Mouse (Mus musculus): ENCODE measurements at regions not wholly inside any gene's neighbourhood (a gene's known extent, or its start where the extent isn't known, plus 50 kb on each side); places are given as distances from the start of the nearest gene placed in this dataset.
A peak's percentile ranks its signal among the peaks of the same experiment; 100 is the strongest.

- no peaks in the 10 kb centered on the region for H3K36me3 ChIP-seq (replicated peaks; ENCODE audit: control insufficient read depth, insufficient read depth, low read depth)
- H3K9me3 ChIP-seq (ENCODE audit: control insufficient read depth, low read length), result no peaks in the 10 kb centered on the region
- DNase-seq (ENCODE audit: low read depth in 3 of 3, low spot score in 3 of 3), result no peak
- H3K9ac ChIP-seq (replicated peaks), result no peak overlapping the region
- no peak for TF ChIP-seq CTCF (IDR thresholded peaks at IDR 0.05; ENCODE audit: low read depth)
- no peak for TF ChIP-seq EP300 (IDR thresholded peaks at IDR 0.05; ENCODE audit: low read depth)
- no peaks in the 10 kb centered on the region for H3K4me1 ChIP-seq (replicated peaks; ENCODE audit: control insufficient read depth in 2 of 2, insufficient read depth in 2 of 2, low read length in 1 of 2)
- H3K27ac ChIP-seq, result no peak overlapping the region
- WGBS (ENCODE audit: insufficient replicate concordance), result 62% methylated on average over 5 of the region's 5 CpGs
- H3K27me3 ChIP-seq (ENCODE audit: control insufficient read depth, insufficient read depth, low read length), result no peaks in the 10 kb centered on the region
- no peak overlapping the region for H3K4me3 ChIP-seq (ENCODE audit: insufficient read depth in 1 of 2, low read depth in 2 of 2, low read length in 2 of 2)
- ATAC-seq (ENCODE audit: insufficient read depth), result no peak
- H3K4me2 ChIP-seq (ENCODE audit: low read depth), result no peak overlapping the region
Observed at GRCm38 (mm10) chr7:133234326-133234725, 110.2 kb upstream of the Ctbp2 start.

- no peaks in the 10 kb centered on the region for H3K9me3 ChIP-seq (ENCODE audit: control insufficient read depth, low read length)
- no peaks in the 10 kb centered on the region for H3K27me3 ChIP-seq (ENCODE audit: control insufficient read depth, insufficient read depth, low read length)
- TF ChIP-seq EP300 (IDR thresholded peaks at IDR 0.05; ENCODE audit: low read depth), result no peak
- no peak for TF ChIP-seq CTCF (IDR thresholded peaks at IDR 0.05; ENCODE audit: low read depth)
- no peak overlapping the region for H3K9ac ChIP-seq (replicated peaks)
- no peak overlapping the region for H3K4me3 ChIP-seq (ENCODE audit: insufficient read depth in 1 of 2, low read depth in 2 of 2, low read length in 2 of 2)
- H3K4me1 ChIP-seq (replicated peaks; ENCODE audit: control insufficient read depth in 2 of 2, insufficient read depth in 2 of 2, low read length in 1 of 2), result no peaks in the 10 kb centered on the region
- ATAC-seq (ENCODE audit: insufficient read depth) (no peak), DNase-seq (ENCODE audit: low read depth in 3 of 3, low spot score in 3 of 3) (no peak)
- no peaks in the 10 kb centered on the region for H3K36me3 ChIP-seq (replicated peaks; ENCODE audit: control insufficient read depth, insufficient read depth, low read depth)
- H3K4me2 ChIP-seq (ENCODE audit: low read depth), result no peak overlapping the region
- WGBS (ENCODE audit: insufficient replicate concordance), result 70% methylated on average over 10 of the region's 10 CpGs
- no peak overlapping the region for H3K27ac ChIP-seq
Observed at GRCm38 (mm10) chr7:133232889-133233441, 108.8 kb upstream of the Ctbp2 start.

GRCm38 (mm10) chr7:133230806-133231205 is 106.7 kb upstream of the Ctbp2 start:
- Histone ChIP-seq H3K4me2 (ENCODE audit: low read depth) (no peak overlapping the region), H3K36me3 (replicated peaks; ENCODE audit: control insufficient read depth, insufficient read depth, low read depth) (no peaks in the 10 kb centered on the region), H3K27me3 (ENCODE audit: control insufficient read depth, insufficient read depth, low read length) (no peaks in the 10 kb centered on the region), H3K4me1 (replicated peaks; ENCODE audit: control insufficient read depth in 2 of 2, insufficient read depth in 2 of 2, low read length in 1 of 2) (no peaks in the 10 kb centered on the region), H3K9me3 (ENCODE audit: control insufficient read depth, low read length) (no peaks in the 10 kb centered on the region), H3K4me3 (ENCODE audit: insufficient read depth in 1 of 2, low read depth in 2 of 2, low read length in 2 of 2) (no peak overlapping the region), H3K9ac (replicated peaks) (no peak overlapping the region), H3K27ac (no peak overlapping the region)
- no peak for ATAC-seq (ENCODE audit: insufficient read depth)
- TF ChIP-seq EP300 (IDR thresholded peaks at IDR 0.05; ENCODE audit: low read depth), result no peak
- no peak for TF ChIP-seq CTCF (IDR thresholded peaks at IDR 0.05; ENCODE audit: low read depth)
- WGBS (ENCODE audit: insufficient replicate concordance), result 37% methylated on average over 3 of the region's 3 CpGs
- no peak for DNase-seq (ENCODE audit: low read depth in 3 of 3, low spot score in 3 of 3)

- Histone ChIP-seq H3K27ac (no peak overlapping the region), H3K4me3 (ENCODE audit: insufficient read depth in 1 of 2, low read depth in 2 of 2, low read length in 2 of 2) (no peak overlapping the region), H3K4me2 (ENCODE audit: low read depth) (no peak overlapping the region), H3K36me3 (replicated peaks; ENCODE audit: control insufficient read depth, insufficient read depth, low read depth) (no peaks in the 10 kb centered on the region), H3K9me3 (ENCODE audit: control insufficient read depth, low read length) (no peaks in the 10 kb centered on the region), H3K27me3 (ENCODE audit: control insufficient read depth, insufficient read depth, low read length) (no peaks in the 10 kb centered on the region), H3K4me1 (replicated peaks; ENCODE audit: control insufficient read depth in 2 of 2, insufficient read depth in 2 of 2, low read length in 1 of 2) (no peaks in the 10 kb centered on the region), H3K9ac (replicated peaks) (no peak overlapping the region)
- WGBS (ENCODE audit: insufficient replicate concordance), result 74% methylated on average over 19 of the region's 19 CpGs
- ATAC-seq (ENCODE audit: insufficient read depth) (no peak), DNase-seq (ENCODE audit: low read depth in 3 of 3, low spot score in 3 of 3) (no peak)
- TF ChIP-seq CTCF (IDR thresholded peaks at IDR 0.05; ENCODE audit: low read depth) (no peak), EP300 (IDR thresholded peaks at IDR 0.05; ENCODE audit: low read depth) (no peak)
Observed at GRCm38 (mm10) chr7:133223948-133224652, 99.9 kb upstream of the Ctbp2 start.

GRCm38 (mm10) chr7:133212328-133212727 is 88.2 kb upstream of the Ctbp2 start:
- no peaks in the 10 kb centered on the region for H3K27me3 ChIP-seq (ENCODE audit: control insufficient read depth, insufficient read depth, low read length)
- H3K27ac ChIP-seq, result no peak overlapping the region
- no peaks in the 10 kb centered on the region for H3K4me1 ChIP-seq (replicated peaks; ENCODE audit: control insufficient read depth in 2 of 2, insufficient read depth in 2 of 2, low read length in 1 of 2)
- H3K9me3 ChIP-seq (ENCODE audit: control insufficient read depth, low read length), result no peaks in the 10 kb centered on the region
- no peak overlapping the region for H3K4me2 ChIP-seq (ENCODE audit: low read depth)
- 45% methylated on average over 4 of the region's 4 CpGs for whole genome bisulfite sequencing (ENCODE audit: insufficient replicate concordance)
- H3K36me3 ChIP-seq (replicated peaks; ENCODE audit: control insufficient read depth, insufficient read depth, low read depth), result no peaks in the 10 kb centered on the region
- no peak overlapping the region for H3K9ac ChIP-seq (replicated peaks)
- no peak for TF ChIP-seq EP300 (IDR thresholded peaks at IDR 0.05; ENCODE audit: low read depth)
- TF ChIP-seq CTCF (IDR thresholded peaks at IDR 0.05; ENCODE audit: low read depth), result 0 out of 2 replicates have a peak, but pooled peaks have one; percentile 9
- no peak overlapping the region for H3K4me3 ChIP-seq (ENCODE audit: insufficient read depth in 1 of 2, low read depth in 2 of 2, low read length in 2 of 2)
- DNase-seq (ENCODE audit: low read depth in 3 of 3, low spot score in 3 of 3) (no peak), ATAC-seq (ENCODE audit: insufficient read depth) (no peak)
